Mouse (Mus musculus) embryonic fibroblast, embryonic 13.5 days (primary cell): ENCODE data around the gene Ly6f.

ENCODE experiments used
- CTCF ChIP-seq: IDR thresholded peaks from 2 replicates; pipeline ENCODE4 v1.5.1; 2011; ENCODE audit warnings: mild to moderate bottlenecking, control low read depth, low read length, moderate library complexity, borderline replicate concordance; ENCODE audit not compliant: insufficient read depth
- POLR2A ChIP-seq: IDR thresholded peaks from 2 replicates; pipeline ENCODE4 v1.6.1; 2011; ENCODE audit warnings: low read depth, mild to moderate bottlenecking, control low read depth, low read length, moderate library complexity

GRCm38 (mm10) chr15:75266626-75267025 is 1.6 kb upstream of the Ly6f start:
- TF ChIP-seq CTCF: no peak
- no peak for TF ChIP-seq POLR2A
